Mouse (Mus musculus) cortical plate, adult 2 months (tissue): ENCODE results near the gene Ttc14.

Experiments used
- CTCF ChIP-seq: fragments of 200-500 bp; IDR thresholded peaks from 2 replicates; pipeline ENCODE4 v1.5.1; 2011; ENCODE audit warnings: mild to moderate bottlenecking, control low read depth, low read length; ENCODE audit not compliant: insufficient read depth; ENCODE audit errors: extremely low read depth
- POLR2A ChIP-seq: fragments of 200-500 bp; IDR thresholded peaks from 2 replicates; pipeline ENCODE4 v1.6.1; 2011; ENCODE audit warnings: mild to moderate bottlenecking, low read length, control low read depth; ENCODE audit not compliant: insufficient read depth; ENCODE audit errors: extremely low read depth

DNA sequence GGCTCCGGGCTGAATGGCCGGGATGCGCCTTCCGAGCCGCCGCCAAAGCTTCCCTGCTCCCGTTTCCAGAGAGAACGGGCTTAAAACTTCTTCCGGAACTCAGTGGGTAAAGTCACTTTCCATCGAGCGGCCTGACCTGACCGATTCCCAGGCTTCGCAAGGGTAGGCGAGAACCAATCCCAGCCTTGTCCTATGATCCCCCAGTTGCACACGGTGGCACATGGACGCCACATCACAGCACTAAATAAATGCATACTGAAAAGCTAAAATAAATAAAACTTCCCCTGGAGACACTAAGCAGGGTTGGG lies 835 bp downstream of the Ttc14 start:
- no peak for TF ChIP-seq CTCF
- no peak for TF ChIP-seq POLR2A
